Mouse (Mus musculus): ENCODE data around the gene Gemin6.
"Not testable (repeated sequence)": the region's sequence is repeated elsewhere in the genome, so short reads cannot be mapped to it uniquely, and the experiment has no call there.

Gemin6 gene

DNA sequence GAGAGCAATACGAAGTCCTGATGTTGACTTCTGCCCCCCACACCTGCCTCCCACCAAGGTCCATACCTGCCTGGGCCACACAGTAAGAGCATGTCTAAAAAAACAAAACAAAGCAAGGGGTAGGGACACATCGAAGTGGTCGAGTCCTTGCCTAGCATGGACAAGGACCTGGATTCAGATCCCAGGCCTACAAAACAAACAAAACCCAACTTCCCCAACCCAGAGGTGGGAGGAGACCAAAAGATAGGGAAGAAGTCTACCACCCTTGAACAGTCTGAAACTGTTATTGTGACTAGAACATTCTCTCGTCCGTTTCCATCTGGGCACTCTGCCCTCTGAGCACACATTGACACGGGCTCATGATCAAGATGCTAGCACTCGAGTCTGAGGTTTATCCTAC lies 10.1 kb downstream of the Gemin6 start:
- no peak for DNase-seq (ENCODE audit: low spot score in 2 of 2)

GRCm38 (mm10) chr17:80235477-80235876 lies 11.2 kb downstream of the Gemin6 start:
- no peak for DNase-seq (ENCODE audit: low spot score in 2 of 2)

DNA sequence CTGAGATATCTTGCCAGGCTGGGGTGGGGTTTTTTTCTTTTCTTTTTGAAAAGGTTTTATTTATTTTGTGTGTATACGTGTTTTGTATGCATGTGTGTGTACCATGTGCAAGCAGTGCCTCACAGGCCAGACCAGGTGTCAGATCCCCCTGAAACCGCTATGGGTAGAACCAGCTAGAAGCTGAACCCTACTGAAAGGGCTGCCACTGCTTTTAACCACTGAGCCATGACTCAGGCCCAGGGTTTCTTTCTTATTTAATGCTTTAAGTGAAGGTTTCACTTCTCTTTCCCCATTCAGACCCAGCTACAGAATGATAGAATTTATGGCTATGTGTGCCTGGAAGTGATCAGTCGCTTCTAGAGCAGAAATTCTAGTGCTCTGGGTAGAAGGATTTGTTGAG lies 12.6 kb downstream of the Gemin6 start:
- DNase-seq (ENCODE audit: low spot score in 2 of 2): no peak

DNA sequence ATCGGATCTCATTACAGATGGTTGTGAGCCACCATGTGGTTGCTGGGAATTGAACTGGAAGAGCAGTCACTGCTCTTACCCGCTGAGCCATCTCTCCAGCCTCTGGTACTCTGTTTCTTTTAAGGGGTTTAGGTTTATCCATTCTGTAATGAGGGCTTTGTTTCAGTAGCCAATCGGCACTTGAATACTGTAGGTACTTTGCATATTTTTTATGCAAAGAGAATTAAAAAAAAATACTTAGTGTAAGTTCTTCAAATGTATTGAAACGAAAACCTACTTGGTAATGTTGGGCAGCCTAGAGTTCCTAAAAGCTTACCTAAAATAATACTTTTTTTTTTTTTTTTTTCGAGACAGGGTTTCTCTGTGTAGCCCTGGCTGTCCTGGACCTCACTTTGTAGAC lies 13.2 kb downstream of the Gemin6 start:
- no peak for DNase-seq (ENCODE audit: low spot score in 2 of 2)

DNA sequence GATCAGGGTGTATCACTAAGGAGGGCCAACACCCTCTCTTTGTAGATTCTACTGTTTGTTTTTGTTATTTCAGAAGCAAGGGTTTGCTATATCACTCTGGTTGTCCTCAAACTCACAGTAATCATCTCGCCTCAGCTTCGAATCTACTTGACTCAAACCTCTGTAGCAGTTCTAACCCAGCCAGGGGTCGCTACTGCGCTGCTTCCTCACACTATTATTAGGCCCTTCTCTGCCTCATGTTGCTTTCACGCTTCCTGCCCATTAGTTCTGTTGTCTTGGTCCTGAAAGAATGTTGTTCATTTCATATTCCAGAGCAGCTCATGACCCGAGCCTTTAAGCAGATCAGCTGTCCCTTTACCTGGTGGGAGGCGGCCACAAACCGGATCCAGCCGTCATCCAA lies 17.4 kb downstream of the Gemin6 start:
- no peak for DNase-seq (ENCODE audit: low spot score in 2 of 2)

DNA sequence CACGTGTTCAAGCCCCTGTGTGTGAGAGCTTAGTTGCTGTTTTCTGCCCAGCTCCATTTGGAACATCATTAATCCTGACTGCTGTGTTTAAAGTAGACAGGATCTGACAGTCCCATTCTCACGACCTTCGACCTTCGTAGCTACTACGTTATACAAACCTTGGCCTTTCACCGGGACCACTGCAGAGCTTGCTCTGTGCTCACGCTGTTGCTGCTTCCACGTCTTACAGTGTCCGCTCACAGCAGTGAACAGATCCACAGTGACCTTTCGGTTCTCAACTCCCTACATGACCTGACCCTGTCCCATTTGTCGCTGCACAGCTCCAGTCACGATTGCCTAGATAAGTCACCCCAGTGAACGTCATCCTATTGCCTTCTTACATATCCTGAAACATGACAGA lies 18.9 kb downstream of the Gemin6 start:
- no peak for DNase-seq (ENCODE audit: low spot score in 2 of 2)

DNA sequence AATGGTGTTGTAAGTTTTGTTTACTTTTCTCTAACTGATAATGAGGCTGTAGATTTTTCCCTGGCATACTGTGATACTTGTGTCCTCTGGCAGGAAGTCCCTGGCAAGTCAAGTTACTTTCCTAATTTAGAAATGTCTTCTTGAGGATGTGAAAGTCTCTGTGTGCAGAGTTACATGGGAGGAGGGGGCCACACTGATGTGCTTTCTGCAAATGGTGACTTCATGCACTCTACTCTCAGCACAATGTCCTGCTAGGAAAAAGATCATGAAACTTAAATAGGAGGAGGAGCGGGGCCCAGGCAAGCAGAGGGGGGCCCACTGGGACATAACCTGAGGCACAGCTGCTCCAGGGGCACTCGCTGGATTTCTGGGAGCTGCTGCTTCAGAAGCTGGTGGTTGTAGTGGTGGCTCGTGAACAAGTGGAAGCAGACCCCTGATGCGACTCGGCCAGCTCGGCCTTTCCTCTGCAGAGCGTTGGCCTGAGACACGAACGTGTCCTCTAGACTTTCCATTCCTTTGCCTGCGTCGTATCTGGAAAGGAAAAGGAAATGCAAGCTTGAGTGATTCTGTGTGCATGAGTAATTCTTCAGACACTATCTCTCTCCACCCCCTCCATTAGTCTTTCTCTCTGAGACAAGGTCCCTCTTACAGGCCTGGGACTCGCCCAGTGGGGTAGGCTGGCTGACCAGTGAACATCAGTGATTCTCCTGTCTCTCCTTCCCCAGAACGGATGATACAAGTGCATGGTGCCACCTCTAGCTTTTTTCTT lies 28.7 kb downstream of the Gemin6 start:
- no peak for DNase-seq (ENCODE audit: low spot score in 2 of 2)

GRCm38 (mm10) chr17:80254421-80254820 lies 30.2 kb downstream of the Gemin6 start:
- DNase-seq (ENCODE audit: low spot score in 2 of 2): no peak

- DNase-seq (ENCODE audit: low spot score in 2 of 2): no peak
Observed at GRCm38 (mm10) chr17:80255208-80255607, 31.0 kb downstream of the Gemin6 start.

DNA sequence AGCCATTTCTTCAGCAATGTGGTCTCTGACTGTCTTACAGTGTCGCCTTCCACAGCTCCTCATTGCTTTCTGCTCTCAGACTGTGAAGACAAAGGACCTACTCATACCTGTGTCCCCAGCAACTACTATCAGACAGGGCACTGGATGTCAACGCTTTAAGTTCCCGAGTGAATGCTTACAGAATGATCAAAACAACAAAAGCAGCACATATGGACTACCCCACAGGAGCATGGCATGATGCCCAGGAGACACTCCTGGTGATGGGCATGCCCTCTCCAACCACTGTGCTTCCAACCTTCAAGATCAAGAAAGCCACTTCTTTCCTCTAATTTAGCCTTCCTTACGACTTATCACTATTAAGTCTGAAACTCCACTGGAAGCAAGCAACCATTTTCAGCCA lies 42.8 kb downstream of the Gemin6 start:
- DNase-seq (ENCODE audit: low spot score in 2 of 2): no peak

DNA sequence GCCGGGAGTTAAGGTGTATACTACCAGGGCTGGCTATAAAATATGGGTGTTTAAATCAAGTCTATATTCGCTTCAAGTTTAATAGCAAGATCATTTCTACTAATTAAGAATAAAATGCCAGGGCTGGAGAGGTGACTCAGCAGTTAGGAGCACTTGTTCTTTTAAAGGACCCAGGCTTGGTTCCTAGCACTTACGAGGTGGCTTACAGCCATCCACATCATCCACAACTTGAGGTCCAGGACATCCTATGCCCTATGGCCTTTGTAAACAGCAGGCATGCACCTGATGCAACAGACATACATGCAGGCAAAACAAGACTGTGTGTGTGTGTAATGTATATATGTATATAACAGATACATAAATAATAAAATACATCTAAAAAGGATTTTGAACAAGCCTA lies 43.9 kb downstream of the Gemin6 start:
- no peak for DNase-seq (ENCODE audit: low spot score in 2 of 2)

DNA sequence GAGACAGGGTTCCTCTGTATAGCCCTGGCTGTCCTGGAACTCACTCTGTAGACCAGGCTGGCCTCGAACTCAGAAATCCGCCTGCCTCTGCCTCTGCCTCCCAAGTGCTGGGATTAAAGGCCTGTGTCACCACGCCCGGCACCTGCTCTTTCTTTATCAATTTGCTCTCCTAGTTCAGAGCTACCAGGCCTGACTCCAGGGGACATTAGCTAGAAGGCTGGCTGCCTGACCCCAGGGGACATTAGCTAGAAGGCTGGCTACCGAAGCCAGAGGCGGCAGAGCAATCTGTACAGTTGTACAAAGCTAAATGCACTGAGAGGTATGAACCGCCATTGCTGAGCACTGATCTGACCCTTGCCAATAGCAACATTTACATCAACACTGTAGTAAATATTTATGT lies 46.4 kb downstream of the Gemin6 start:
- DNase-seq (ENCODE audit: low spot score in 2 of 2): not testable (repeated sequence)

Data from spleen, postnatal 4 days (tissue).